Mouse (Mus musculus) myocyte (in vitro differentiated cells): ENCODE measurements around the gene Car14. TPM values are rescaled to one million over a fixed set of nuclear protein-coding genes. Genes with fewer than 3 reads are reported as not detected.

Source experiments
- H3K27me3 ChIP-seq: one replicate; pipeline ENCODE4 v1.6.1; 2011; ENCODE audit not compliant: control insufficient read depth, insufficient read depth, insufficient read length
- H3K36me3 ChIP-seq: one replicate; pipeline ENCODE4 v1.6.1; 2011; ENCODE audit not compliant: control insufficient read depth, insufficient read depth
- H3K4me2 ChIP-seq: one replicate; pipeline ENCODE4 v1.6.1; 2011; ENCODE audit warnings: low read depth, control low read depth
- H3K4me3 ChIP-seq: one replicate; pipeline ENCODE4 v1.5.1; 2011; ENCODE audit warnings: mild to moderate bottlenecking, control low read depth, moderate library complexity
- H3K79me2 ChIP-seq: one replicate; pipeline ENCODE4 v1.6.1; 2011; ENCODE audit not compliant: control insufficient read depth, insufficient read depth
- H3ac ChIP-seq: one replicate; pipeline ENCODE4 v1.6.1; 2011; ENCODE audit not compliant: control insufficient read depth, insufficient read length
- CEBPB ChIP-seq: IDR thresholded peaks from 2 replicates; pipeline ENCODE4 v1.6.1; 2011; ENCODE audit warnings: mild to moderate bottlenecking, moderate library complexity; ENCODE audit not compliant: poor library complexity, insufficient read depth, severe bottlenecking
- E2F4 ChIP-seq: IDR thresholded peaks from one replicate; pipeline ENCODE4 v1.6.1; 2011; ENCODE audit warnings: mild to moderate bottlenecking, control low read depth, moderate library complexity; ENCODE audit not compliant: insufficient read depth
- MAX ChIP-seq: IDR thresholded peaks from one replicate; pipeline ENCODE4 v1.6.1; 2011; ENCODE audit warnings: low read depth, mild to moderate bottlenecking, control low read depth
- MYOD1 ChIP-seq, 3 experiments: IDR thresholded peaks; one replicate each; pipeline ENCODE4 v1.6.1; 2011; ENCODE audit warnings: control low read depth in 2 of 3, low read depth in 2 of 3, mild to moderate bottlenecking in 2 of 3, moderate library complexity in 1 of 3; ENCODE audit not compliant: insufficient read length in 2 of 3, control insufficient read depth in 1 of 3
- MYOG ChIP-seq, 3 experiments: IDR thresholded peaks; one replicate each; pipeline ENCODE4 v1.6.1; 2011; ENCODE audit warnings: control low read depth in 2 of 3, low read depth in 2 of 3, mild to moderate bottlenecking in 2 of 3; ENCODE audit not compliant: insufficient read length in 2 of 3, control insufficient read depth in 1 of 3, insufficient read depth in 1 of 3
- POLR2A ChIP-seq: IDR thresholded peaks from one replicate; pipeline ENCODE4 v1.6.1; 2011; ENCODE audit warnings: low read depth, mild to moderate bottlenecking, control low read depth, moderate library complexity; ENCODE audit not compliant: insufficient read length
- POLR2AphosphoS2 ChIP-seq: IDR thresholded peaks from one replicate; pipeline ENCODE4 v1.6.1; 2011; ENCODE audit warnings: low read depth, control low read depth; ENCODE audit not compliant: insufficient read length
- REST ChIP-seq: IDR thresholded peaks from one replicate; pipeline ENCODE4 v1.6.1; 2011; ENCODE audit warnings: mild to moderate bottlenecking, control low read depth, moderate library complexity; ENCODE audit not compliant: insufficient read depth, insufficient read length
- SRF ChIP-seq: IDR thresholded peaks from one replicate; pipeline ENCODE4 v1.6.1; 2011; ENCODE audit warnings: low read depth; ENCODE audit not compliant: control insufficient read depth, insufficient read length
- TCF12 ChIP-seq: IDR thresholded peaks from one replicate; pipeline ENCODE4 v1.6.1; 2011; ENCODE audit warnings: mild to moderate bottlenecking, control low read depth; ENCODE audit not compliant: poor library complexity, insufficient read depth, severe bottlenecking
- TCF3 ChIP-seq: IDR thresholded peaks from one replicate; pipeline ENCODE4 v1.6.1; 2011; ENCODE audit warnings: low read depth, control low read depth; ENCODE audit not compliant: insufficient read length
- USF1 ChIP-seq: IDR thresholded peaks from one replicate; pipeline ENCODE4 v1.6.1; 2011; ENCODE audit warnings: low read depth, mild to moderate bottlenecking, control low read depth, moderate library complexity
- polyA plus RNA-seq: library from polyadenylated mRNA; unstranded; fragments of >200 nt; fragmentation: generic; extraction: Trizol; gene quantifications from one replicate; pipeline ENCODE4 v1.2.1, GENCODE M21; 2012; ENCODE audit warnings: missing spikeins

The Car14 gene
- polyA plus RNA-seq, 1 experiment: 0.11 TPM

- H3K27me3 ChIP-seq: no peaks in the 10 kb centered on the region
- no peak overlapping the region for H3ac ChIP-seq
- no peak overlapping the region for H3K4me2 ChIP-seq
- H3K36me3 ChIP-seq: peaks cover 70% of the 10 kb centered on the region
- H3K79me2 ChIP-seq: peaks cover 20% of the 10 kb centered on the region
- H3K4me3 ChIP-seq: no peak overlapping the region
- TF ChIP-seq SRF (no peak), CEBPB (no peak), MAX (no peak), MYOD1 (IDR thresholded peaks at IDR 0.05; ENCODE audit: control insufficient read depth in 1 of 3, insufficient read length in 2 of 3, low read depth in 2 of 3) (no peak), POLR2A (no peak), POLR2AphosphoS2 (no peak), REST (no peak), MYOG (IDR thresholded peaks at IDR 0.05; ENCODE audit: control insufficient read depth in 1 of 3, insufficient read depth in 1 of 3, insufficient read length in 2 of 3, low read depth in 2 of 3) (no peak), TCF3 (no peak), USF1 (no peak), E2F4 (no peak), TCF12 (no peak)
Observed at GRCm38 (mm10) chr3:95850611-95851010, 53.9 kb downstream of the Car14 start.

Other genes with a start within 250 kb of the Car14 start
- gene Mcl1, start 245.9 kb downstream of the Car14 start, polyA plus RNA-seq: 51.6 TPM
- gene Adamtsl4, start 216.8 kb downstream of the Car14 start, polyA plus RNA-seq: 4.6 TPM
- 219 TPM for gene Ecm1, start 165.1 kb downstream of the Car14 start, polyA plus RNA-seq
- 34.3 TPM for gene Tars2, start 144.5 kb downstream of the Car14 start, polyA plus RNA-seq
- 8.5 TPM for gene Rprd2, start 85.8 kb downstream of the Car14 start, polyA plus RNA-seq
- 17.8 TPM for gene Prpf3, start 48.8 kb downstream of the Car14 start, polyA plus RNA-seq
- gene Mrps21, start 33.2 kb downstream of the Car14 start, polyA plus RNA-seq: 400 TPM
- gene Ciart, start 22.4 kb downstream of the Car14 start, polyA plus RNA-seq: 22.4 TPM
- gene BC028528, start 12.7 kb downstream of the Car14 start, polyA plus RNA-seq: 11.3 TPM
- gene Aph1a, start 10.7 kb downstream of the Car14 start, polyA plus RNA-seq: 106 TPM
- 48.5 TPM for gene Anp32e, start 24.6 kb upstream of the Car14 start, polyA plus RNA-seq
- gene Plekho1, start 91.3 kb upstream of the Car14 start, polyA plus RNA-seq: 107 TPM
- gene Vps45, start 153.8 kb upstream of the Car14 start, polyA plus RNA-seq: 22.0 TPM
- gene Otud7b, start 199.8 kb upstream of the Car14 start, polyA plus RNA-seq: 16.4 TPM